7 mouse cellular contexts compared by ENCODE assay signal in the genomic region with DNA sequence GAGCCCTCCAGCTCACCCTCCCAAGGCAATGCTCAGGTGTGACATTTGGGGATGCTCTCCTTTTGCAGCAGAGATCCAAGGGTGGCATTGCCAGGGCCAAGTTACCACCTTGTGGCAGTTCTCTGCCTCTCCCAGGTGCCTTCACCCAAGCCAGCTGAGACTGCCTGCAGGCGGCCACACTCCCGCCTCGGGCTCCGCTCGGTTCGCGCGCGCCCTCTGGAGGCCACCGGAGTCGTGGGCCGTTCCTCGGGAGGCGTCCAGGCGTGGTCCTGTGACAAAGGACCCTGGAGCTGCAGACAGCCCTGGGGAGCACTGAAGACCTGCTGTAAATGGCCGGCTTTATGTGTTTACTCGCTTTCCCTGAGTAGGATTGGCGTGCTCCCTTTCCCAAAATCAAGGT. TPM values are rescaled to one million over a fixed set of nuclear protein-coding genes. Genes with fewer than 3 reads are reported as not detected.
DNase-seq lines count a peak whose midpoint lies in the region; ATAC-seq lines count a peak whose summit lies in the region.

No protein-coding gene starts in this region.

- no peak overlapping the region for H3K4me2 ChIP-seq in intestine, embryonic 16.5 days (ENCODE audit: low read depth, low read length)
- 0 out of 2 replicates have a peak overlapping the region, but pooled peaks have one; percentile 17 for H3K4me2 ChIP-seq in midbrain, embryonic 12.5 days (replicated peaks)

- ATAC-seq in granulocyte monocyte progenitor cell, adult 5-6 weeks (replicated peaks; ENCODE audit: poor library complexity, severe bottlenecking), result peak; percentile 85
- peak; percentile 83 for ATAC-seq in intestine, embryonic 16.5 days
- peak; percentile 85 for ATAC-seq in midbrain, embryonic 12.5 days (ENCODE audit: low FRiP score, low read depth)

- no peak overlapping the region for H3K4me3 ChIP-seq in intestine, embryonic 16.5 days (ENCODE audit: low read length)
- no peak overlapping the region for H3K4me3 ChIP-seq in limb, embryonic 10.5 days
- H3K4me3 ChIP-seq in midbrain, embryonic 12.5 days, result no peak overlapping the region

- peak overlapping the region; percentile 46; the same call in 1 of the 2 replicates for H3K9ac ChIP-seq in intestine, embryonic 16.5 days (ENCODE audit: low read depth, low read length)
- H3K9ac ChIP-seq in midbrain, embryonic 12.5 days (replicated peaks), result no peak overlapping the region

- H3K27ac ChIP-seq in intestine, embryonic 16.5 days (ENCODE audit: low read length), result no peak overlapping the region
- H3K27ac ChIP-seq in limb, embryonic 10.5 days, result peak overlapping the region; percentile 56
- no peak overlapping the region for H3K27ac ChIP-seq in midbrain, embryonic 12.5 days (replicated peaks)

- H3K4me1 ChIP-seq in intestine, embryonic 16.5 days (ENCODE audit: control insufficient read depth, insufficient read depth, low read length), result no peaks in the 10 kb centered on the region
- H3K4me1 ChIP-seq in limb, embryonic 10.5 days, result peaks cover 11% of the 10 kb centered on the region; the same call in 1 of the 2 replicates
- no peaks in the 10 kb centered on the region for H3K4me1 ChIP-seq in midbrain, embryonic 12.5 days

- H3K36me3 ChIP-seq in intestine, embryonic 16.5 days (ENCODE audit: control insufficient read depth, insufficient read depth, low read length), result no peaks in the 10 kb centered on the region
- H3K36me3 ChIP-seq in limb, embryonic 10.5 days, result 0 out of 2 replicates have a peak, but pooled peaks cover 8% of the 10 kb centered on the region
- H3K36me3 ChIP-seq in midbrain, embryonic 12.5 days, result peaks cover 8% of the 10 kb centered on the region; the same call in 1 of the 2 replicates

- no peaks in the 10 kb centered on the region for H3K27me3 ChIP-seq in intestine, embryonic 16.5 days (replicated peaks; ENCODE audit: control insufficient read depth, insufficient read depth, low read length)
- H3K27me3 ChIP-seq in limb, embryonic 10.5 days (ENCODE audit: low read depth, poor library complexity, severe bottlenecking), result no peaks in the 10 kb centered on the region
- no peaks in the 10 kb centered on the region; the same call in 1 of the 2 replicates for H3K27me3 ChIP-seq in midbrain, embryonic 12.5 days

- peak; percentile 82 for DNase-seq in adrenal gland, adult 2 months
- DNase-seq in embryo, embryonic 11 days, result peak; percentile 85
- DNase-seq in limb, embryonic 10.5 days (ENCODE audit: low spot score), result peak; percentile 90
- peak; percentile 38 for DNase-seq in skeletal muscle tissue, adult 2 months (ENCODE audit: low read depth, low spot score)

- H3K9me3 ChIP-seq in intestine, embryonic 16.5 days (ENCODE audit: control insufficient read depth, low read length), result no peaks in the 10 kb centered on the region
- no peaks in the 10 kb centered on the region for H3K9me3 ChIP-seq in limb, embryonic 10.5 days (replicated peaks)
- no peaks in the 10 kb centered on the region for H3K9me3 ChIP-seq in midbrain, embryonic 12.5 days

- 3% methylated on average over 18 of the region's 18 CpGs for WGBS in intestine, embryonic 16.5 days
- 2% methylated on average over 18 of the region's 18 CpGs for WGBS in limb, embryonic 10.5 days
- 2% methylated on average over 18 of the region's 18 CpGs for WGBS in midbrain, embryonic 12.5 days

RNA-seq across cellular contexts. Expression of a gene that starts 14.5 kb away (rescaled TPM):
- 10 to 100 TPM; 28.3 to 52.0 TPM for total RNA-seq in adrenal gland, adult 2 months (2021)
- 32.3 and 37.0 TPM in 2 replicates for polyA plus RNA-seq in adrenal gland, adult 2 months (2012; rRNA removed)
- total RNA-seq in granulocyte monocyte progenitor cell, adult 5-6 weeks (2014; fragmentation: Nextera tagmentation), result 30.7 and 37.8 TPM in 2 replicates
- total RNA-seq in granulocyte monocyte progenitor cell, adult 5-6 weeks (2017), result 20.7 and 31.4 TPM in 2 replicates
- polyA plus RNA-seq in intestine, embryonic 16.5 days (2015; fragmentation: Nextera tagmentation; extraction: Ambion mirVana), result 123 and 136 TPM in 2 replicates
- polyA plus RNA-seq in limb, embryonic 10.5 days (2016; fragmentation: Nextera tagmentation; extraction: Ambion mirVana), result 131 and 134 TPM in 2 replicates
- 86.3 and 91.5 TPM in 2 replicates for polyA plus RNA-seq in midbrain, embryonic 12.5 days (2016; fragmentation: Nextera tagmentation; extraction: Ambion mirVana)

RNA-seq across cellular contexts. Expression of a gene that starts 26.9 kb away (rescaled TPM):
- 10 to 100 TPM; 10.4 to 18.6 TPM for total RNA-seq in adrenal gland, adult 2 months (2021)
- polyA plus RNA-seq in adrenal gland, adult 2 months (2012; rRNA removed), result 16.4 and 19.5 TPM in 2 replicates
- 9.0 and 11.3 TPM in 2 replicates for total RNA-seq in granulocyte monocyte progenitor cell, adult 5-6 weeks (2014; fragmentation: Nextera tagmentation)
- 18.3 and 21.2 TPM in 2 replicates for total RNA-seq in granulocyte monocyte progenitor cell, adult 5-6 weeks (2017)
- polyA plus RNA-seq in intestine, embryonic 16.5 days (2015; fragmentation: Nextera tagmentation; extraction: Ambion mirVana), result 4.0 and 4.1 TPM in 2 replicates
- 1.4 and 1.8 TPM in 2 replicates for polyA plus RNA-seq in limb, embryonic 10.5 days (2016; fragmentation: Nextera tagmentation; extraction: Ambion mirVana)
- 2.0 and 2.2 TPM in 2 replicates for polyA plus RNA-seq in midbrain, embryonic 12.5 days (2016; fragmentation: Nextera tagmentation; extraction: Ambion mirVana)

Comparison
In these comparisons a context has a peak if more than half of its experiments do, and no peak if none do; other contexts are left out.
1. DNase-seq: peak in every context shown above with its lines; median percentile 90 in limb, embryonic 10.5 days; 85 in embryo, embryonic 11 days; 82 in adrenal gland, adult 2 months; 38 in skeletal muscle tissue, adult 2 months.